Mouse (Mus musculus) thymus, adult 2 months (tissue): Measurements from ENCODE around the gene 3425401B19Rik.

Experiments used
- CTCF ChIP-seq: fragments of 200-500 bp; IDR thresholded peaks from 2 replicates; pipeline ENCODE4 v1.5.1; 2012; ENCODE audit warnings: mild to moderate bottlenecking, control low read depth, low read length, moderate library complexity, borderline replicate concordance; ENCODE audit not compliant: control insufficient read depth, poor library complexity, insufficient read depth; ENCODE audit errors: extremely low read depth
- POLR2A ChIP-seq: fragments of 200-500 bp; IDR thresholded peaks from 2 replicates; pipeline ENCODE4 v1.6.1; 2012; ENCODE audit warnings: mild to moderate bottlenecking, low read length, control low read depth, moderate library complexity; ENCODE audit not compliant: control insufficient read depth, poor library complexity, insufficient read depth; ENCODE audit errors: extremely low read depth

GRCm38 (mm10) chr14:32715076-32715475 lies 30.0 kb upstream of the 3425401B19Rik start:
- TF ChIP-seq CTCF (no peak), POLR2A (no peak)
